Mouse (Mus musculus) lung, embryonic 14.5 days (tissue): ENCODE data around the gene Tmem248. TPM values are rescaled to one million over a fixed set of nuclear protein-coding genes. Genes with fewer than 3 reads are reported as not detected.

Experiments used
- ATAC-seq: fragments of 200-750 bp; cut with Nextera tagmentation; 2 replicates; pipeline ENCODE4 v1.8.0; 2017; ENCODE audit warnings: mild to moderate bottlenecking, moderate TSS enrichment, moderate library complexity; ENCODE audit not compliant: insufficient read depth
- DNase-seq: peaks from one replicate; pipeline ENCODE4 v3.0.0-alpha.2; 2015
- H3K27ac ChIP-seq: fragments of 300-500 bp; sonication (generic); 2 replicates; pipeline ENCODE4 v1.5.1; 2014; ENCODE audit warnings: low read depth, mild to moderate bottlenecking, moderate library complexity
- H3K27me3 ChIP-seq: fragments of 300-500 bp; sonication (generic); 2 replicates; pipeline ENCODE4 v1.6.1; 2014; ENCODE audit warnings: low read length, control low read depth; ENCODE audit not compliant: insufficient read depth
- H3K36me3 ChIP-seq: fragments of 300-500 bp; sonication (generic); 2 replicates; pipeline ENCODE4 v1.6.1; 2014; ENCODE audit warnings: control low read depth; ENCODE audit not compliant: insufficient read depth
- H3K4me1 ChIP-seq: fragments of 300-500 bp; sonication (generic); 2 replicates; pipeline ENCODE4 v1.6.1; 2014; ENCODE audit warnings: antibody characterized with exemption, control low read depth; ENCODE audit not compliant: insufficient read depth
- H3K4me2 ChIP-seq: fragments of 300-500 bp; sonication (generic); 2 replicates; pipeline ENCODE4 v1.6.1; 2014; ENCODE audit warnings: mild to moderate bottlenecking
- H3K4me3 ChIP-seq: fragments of 300-500 bp; sonication (generic); 2 replicates; pipeline ENCODE4 v1.5.1; 2014; ENCODE audit warnings: low read depth, low read length
- H3K9ac ChIP-seq: fragments of 300-500 bp; sonication (generic); 2 replicates; pipeline ENCODE4 v1.6.1; 2014
- H3K9me3 ChIP-seq: fragments of 300-500 bp; sonication (generic); 2 replicates; pipeline ENCODE4 v1.6.1; 2016; ENCODE audit warnings: low read depth, low read length, control low read depth
- CTCF ChIP-seq: IDR thresholded peaks from 2 replicates; pipeline ENCODE4 v1.5.1; 2016; ENCODE audit warnings: antibody characterized with exemption, low read depth
- WGBS: fragments of 180-500 bp; shearing (Covaris S2); extraction: QIAGEN DNeasy Blood & Tissue Kit; methylation state at CpG from one replicate; pipeline ENCODE4 v1.1.7; 2014; 5-methylcytosine and 5-hydroxymethylcytosine counted together
- polyA plus RNA-seq: library from polyadenylated mRNA; unstranded; fragments of >200 nt; fragmentation: Nextera tagmentation; extraction: Ambion mirVana; gene quantifications from 2 replicates; pipeline ENCODE4 v1.2.1, GENCODE M21; 2014

Tmem248 gene
- polyA plus RNA-seq, 1 experiment from 2014 or later, result 46.6 TPM

DNA sequence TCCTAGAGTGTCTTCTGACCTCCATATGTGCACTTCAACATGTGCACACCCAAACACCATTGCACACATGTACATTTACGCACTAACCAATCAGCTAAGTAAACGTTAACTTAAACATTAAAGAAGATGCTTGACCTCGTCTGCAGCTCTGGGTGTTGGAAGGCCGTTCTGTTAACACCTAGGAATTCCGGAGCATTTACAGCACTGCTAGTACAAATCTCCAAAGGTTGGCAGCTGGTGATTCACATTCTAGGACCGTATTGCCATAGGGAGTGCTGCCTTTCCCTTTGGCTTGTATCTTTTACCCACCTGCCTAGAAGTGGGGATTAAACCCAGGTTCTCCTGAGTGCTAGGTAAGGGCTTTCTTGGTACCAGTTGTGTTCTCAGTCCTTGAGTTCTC is 25.0 kb upstream of the Tmem248 start:
- Histone ChIP-seq H3K9ac (no peak overlapping the region), H3K4me2 (no peak overlapping the region), H3K36me3 (peaks cover 45% of the 10 kb centered on the region), H3K9me3 (no peaks in the 10 kb centered on the region), H3K27ac (peak overlapping the region; percentile 30; the same call in 1 of the 2 replicates), H3K4me1 (no peaks in the 10 kb centered on the region), H3K4me3 (no peak overlapping the region), H3K27me3 (no peaks in the 10 kb centered on the region)
- peak; percentile 24; the same call in 1 of the 2 replicates for ATAC-seq
- no peak for DNase-seq
- WGBS, result 52% methylated on average over 6 of the region's 6 CpGs
- TF ChIP-seq CTCF, result no peak

DNA sequence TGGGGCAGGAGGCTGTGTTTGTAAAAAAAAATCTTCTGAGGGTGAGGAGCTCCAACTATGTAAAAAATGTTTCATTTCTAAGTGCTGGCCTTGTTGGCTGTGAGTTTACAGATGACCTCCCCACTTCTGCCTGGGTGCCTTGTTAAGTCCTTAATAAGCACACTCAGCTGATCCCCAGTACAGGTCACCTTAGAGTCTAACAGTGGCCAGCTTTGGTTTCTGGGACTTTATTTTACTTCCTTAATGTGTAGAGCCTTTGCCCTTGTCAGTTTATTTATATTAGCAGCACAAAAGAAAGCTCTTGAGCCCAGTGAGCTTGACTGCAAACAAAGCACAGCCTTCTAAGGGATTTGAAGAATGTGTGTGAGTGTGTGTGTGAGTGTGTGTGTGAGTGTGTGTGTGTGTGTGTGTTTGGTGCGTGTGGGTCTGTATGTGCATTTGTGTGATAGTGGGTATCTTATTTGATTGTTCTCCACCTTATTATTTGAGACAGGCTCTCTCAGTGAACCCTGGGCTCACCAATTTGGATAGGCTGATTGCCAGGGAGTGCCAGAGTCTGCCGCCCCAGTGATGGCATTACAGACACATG is 24.4 kb upstream of the Tmem248 start:
- peak overlapping the region; percentile 30; the same call in 1 of the 2 replicates for H3K27ac ChIP-seq
- H3K9me3 ChIP-seq, result no peaks in the 10 kb centered on the region
- ATAC-seq, result peak; percentile 58; the same call in 1 of the 2 replicates
- 30% methylated on average over 2 of the region's 2 CpGs for WGBS
- no peak for TF ChIP-seq CTCF
- DNase-seq, result peak; percentile 48
- H3K4me2 ChIP-seq, result no peak overlapping the region
- no peaks in the 10 kb centered on the region for H3K4me1 ChIP-seq
- H3K36me3 ChIP-seq, result peaks cover 49% of the 10 kb centered on the region
- no peak overlapping the region for H3K9ac ChIP-seq
- H3K4me3 ChIP-seq, result no peak overlapping the region
- no peaks in the 10 kb centered on the region for H3K27me3 ChIP-seq

DNA sequence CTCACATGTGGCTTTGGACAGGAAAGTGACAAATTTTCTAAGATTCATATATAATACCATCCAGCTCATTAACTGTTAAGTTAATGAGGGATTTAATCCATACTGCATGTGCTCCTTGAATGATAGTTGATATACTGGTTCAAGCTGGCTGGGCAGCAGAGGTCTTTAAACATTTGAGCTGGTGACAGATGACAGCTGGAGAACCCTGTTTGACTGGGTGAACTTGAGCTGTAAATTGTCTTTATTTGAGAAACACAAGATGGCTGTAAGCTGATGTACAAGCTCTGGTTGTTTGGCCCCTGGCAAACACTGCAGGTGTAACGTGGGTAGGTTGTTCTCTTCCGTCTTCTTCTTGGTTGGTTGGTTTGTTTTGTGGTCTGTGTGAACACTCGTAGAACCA is 23.1 kb upstream of the Tmem248 start:
- peaks cover 58% of the 10 kb centered on the region for H3K36me3 ChIP-seq
- ATAC-seq (no peak), DNase-seq (no peak)
- no peaks in the 10 kb centered on the region for H3K4me1 ChIP-seq
- H3K27ac ChIP-seq, result no peak overlapping the region
- WGBS, result 65% methylated on average over 3 of the region's 3 CpGs
- H3K27me3 ChIP-seq, result no peaks in the 10 kb centered on the region
- H3K9ac ChIP-seq, result no peak overlapping the region
- no peaks in the 10 kb centered on the region for H3K9me3 ChIP-seq
- H3K4me3 ChIP-seq, result no peak overlapping the region
- H3K4me2 ChIP-seq, result no peak overlapping the region
- no peak for TF ChIP-seq CTCF

DNA sequence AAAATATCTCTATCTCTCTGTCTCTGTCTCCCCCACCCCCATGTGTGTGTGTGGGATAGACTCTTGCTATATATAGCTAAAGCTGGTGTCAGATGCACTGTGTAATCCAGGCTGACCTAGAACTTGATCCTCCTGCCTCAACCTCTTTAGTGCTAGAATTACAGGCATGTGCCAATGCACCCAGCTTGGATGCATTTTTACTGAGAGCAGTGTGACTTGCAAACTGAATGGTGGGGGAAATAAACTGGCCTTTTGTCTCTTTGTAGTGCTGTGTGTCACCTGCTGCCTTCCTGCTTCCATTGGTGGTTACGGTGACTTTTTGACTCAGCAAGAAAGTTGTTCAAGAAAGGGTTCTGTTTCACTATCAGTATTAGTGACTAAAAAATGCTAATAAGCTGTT is 20.6 kb upstream of the Tmem248 start:
- H3K27me3 ChIP-seq, result no peaks in the 10 kb centered on the region
- no peak overlapping the region for H3K9ac ChIP-seq
- no peaks in the 10 kb centered on the region for H3K9me3 ChIP-seq
- WGBS, result 93% methylated on average over 1 of the region's 1 CpGs
- no peak for DNase-seq
- no peak overlapping the region for H3K4me2 ChIP-seq
- H3K27ac ChIP-seq, result no peak overlapping the region
- H3K36me3 ChIP-seq, result peaks cover 49% of the 10 kb centered on the region
- no peak for ATAC-seq
- no peak overlapping the region for H3K4me3 ChIP-seq
- no peak for TF ChIP-seq CTCF
- H3K4me1 ChIP-seq, result no peaks in the 10 kb centered on the region

DNA sequence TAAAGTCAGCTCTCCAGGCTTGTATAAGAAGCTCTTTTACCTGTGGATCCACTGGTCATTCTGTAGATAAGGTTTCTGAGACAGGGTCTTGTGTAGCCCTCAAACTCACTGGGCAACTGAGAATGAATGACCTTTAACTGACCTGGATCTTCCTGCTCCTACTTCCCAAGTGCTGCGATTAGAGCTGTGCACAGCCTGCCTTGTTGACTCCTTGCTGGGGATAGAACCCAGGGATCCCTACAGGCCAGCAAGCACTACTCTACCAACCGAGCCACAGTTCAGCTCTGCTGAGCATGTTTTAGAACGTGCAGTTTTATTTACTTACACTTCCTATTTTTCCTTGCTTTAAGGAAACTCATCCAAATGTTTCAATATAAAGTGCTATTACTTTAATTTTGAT is 19.4 kb upstream of the Tmem248 start:
- DNase-seq (no peak), ATAC-seq (no peak)
- Histone ChIP-seq H3K36me3 (peaks cover 47% of the 10 kb centered on the region), H3K9me3 (no peaks in the 10 kb centered on the region), H3K4me3 (no peak overlapping the region), H3K27ac (no peak overlapping the region), H3K9ac (no peak overlapping the region), H3K4me2 (no peak overlapping the region), H3K27me3 (no peaks in the 10 kb centered on the region), H3K4me1 (no peaks in the 10 kb centered on the region)
- 70% methylated on average over 3 of the region's 3 CpGs for WGBS
- no peak for TF ChIP-seq CTCF

DNA sequence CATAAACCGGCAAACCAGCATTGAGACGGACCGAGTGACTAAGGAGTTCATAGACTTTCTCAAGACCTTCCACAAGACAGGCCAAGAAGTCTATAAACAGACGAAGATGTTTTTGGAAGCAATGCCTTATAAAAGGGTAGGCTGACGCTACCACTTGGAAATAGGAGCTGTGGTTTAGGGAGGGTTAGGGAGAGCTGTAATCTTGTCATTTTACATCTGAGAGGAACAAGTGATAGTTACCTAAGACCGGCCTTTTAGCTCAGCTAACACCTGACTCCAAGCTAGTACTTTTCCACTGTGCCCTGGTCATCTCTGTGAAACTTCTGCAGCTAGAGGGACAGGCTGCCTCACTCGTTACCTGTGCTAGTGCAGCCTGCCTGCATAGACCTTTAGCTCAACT is 18.9 kb upstream of the Tmem248 start:
- TF ChIP-seq CTCF, result no peak
- peaks cover 47% of the 10 kb centered on the region for H3K36me3 ChIP-seq
- no peaks in the 10 kb centered on the region for H3K4me1 ChIP-seq
- no peak overlapping the region for H3K4me3 ChIP-seq
- ATAC-seq (no peak), DNase-seq (no peak)
- H3K9ac ChIP-seq, result no peak overlapping the region
- 89% methylated on average over 7 of the region's 7 CpGs for WGBS
- H3K9me3 ChIP-seq, result no peaks in the 10 kb centered on the region
- no peak overlapping the region for H3K27ac ChIP-seq
- no peaks in the 10 kb centered on the region for H3K27me3 ChIP-seq
- H3K4me2 ChIP-seq, result no peak overlapping the region

DNA sequence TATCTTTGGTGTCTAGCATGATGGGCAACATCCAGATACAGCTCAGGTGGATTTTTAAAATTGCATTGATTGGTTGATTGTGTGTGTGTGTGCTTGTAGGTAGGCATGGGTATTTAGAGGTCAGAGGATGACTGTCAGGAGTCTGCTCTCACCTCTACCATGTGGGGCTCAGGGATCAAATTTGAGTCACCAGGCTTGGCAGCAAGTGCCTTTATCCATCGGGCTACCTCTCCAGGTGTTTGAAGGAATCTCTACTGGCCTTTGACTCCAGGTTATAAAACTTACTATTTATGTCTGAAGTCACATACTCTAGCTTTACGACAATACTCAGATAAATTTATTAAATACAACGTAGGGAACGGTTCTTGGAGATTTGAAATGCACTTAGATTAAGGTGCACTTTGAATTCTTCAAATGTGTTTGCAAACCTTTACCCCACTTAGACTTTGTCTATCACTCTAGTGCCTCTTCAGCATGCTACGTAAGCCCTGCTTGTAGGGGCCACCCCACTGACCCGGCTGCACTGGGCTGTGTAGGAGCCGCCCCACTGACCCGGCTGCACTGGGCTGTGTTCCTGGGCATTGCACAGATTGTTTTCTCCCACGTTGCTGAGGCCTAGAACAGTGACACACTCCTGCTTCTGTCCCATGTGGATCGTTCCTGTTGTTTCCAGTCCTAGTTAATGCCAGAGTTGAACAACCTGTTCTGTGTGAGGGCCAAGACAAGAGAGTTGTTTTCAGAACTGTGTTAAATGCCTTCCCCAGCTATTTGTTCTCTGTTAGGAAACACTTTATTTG is 16.4 kb upstream of the Tmem248 start:
- Histone ChIP-seq H3K27ac (peak overlapping the region; percentile 24; the same call in 1 of the 2 replicates), H3K9ac (no peak overlapping the region), H3K4me2 (no peak overlapping the region), H3K36me3 (peaks cover 52% of the 10 kb centered on the region), H3K4me1 (no peaks in the 10 kb centered on the region), H3K9me3 (no peaks in the 10 kb centered on the region), H3K27me3 (no peaks in the 10 kb centered on the region), H3K4me3 (no peak overlapping the region)
- ATAC-seq (no peak), DNase-seq (no peak)
- no peak for TF ChIP-seq CTCF
- WGBS, result 66% methylated on average over 10 of the region's 10 CpGs
